Mouse (Mus musculus) lung, adult 2 months (tissue): Measurements from ENCODE around the gene Mael.

ENCODE experiments used
- CTCF ChIP-seq: fragments of 200-500 bp; IDR thresholded peaks from 2 replicates; pipeline ENCODE4 v1.5.1; 2011; ENCODE audit warnings: mild to moderate bottlenecking, low read length, control low read depth; ENCODE audit not compliant: insufficient read depth
- POLR2A ChIP-seq: fragments of 200-500 bp; IDR thresholded peaks from 2 replicates; pipeline ENCODE4 v1.6.1; 2011; ENCODE audit warnings: low read depth, mild to moderate bottlenecking, control low read depth, low read length, borderline replicate concordance; ENCODE audit errors: extremely low read depth

GRCm38 (mm10) chr1:166165159-166165558 lies 73.4 kb downstream of the Mael start:
- TF ChIP-seq POLR2A (no peak), CTCF (no peak)
